Mouse (Mus musculus): Measurements from ENCODE around the gene Ubox5.

DNA sequence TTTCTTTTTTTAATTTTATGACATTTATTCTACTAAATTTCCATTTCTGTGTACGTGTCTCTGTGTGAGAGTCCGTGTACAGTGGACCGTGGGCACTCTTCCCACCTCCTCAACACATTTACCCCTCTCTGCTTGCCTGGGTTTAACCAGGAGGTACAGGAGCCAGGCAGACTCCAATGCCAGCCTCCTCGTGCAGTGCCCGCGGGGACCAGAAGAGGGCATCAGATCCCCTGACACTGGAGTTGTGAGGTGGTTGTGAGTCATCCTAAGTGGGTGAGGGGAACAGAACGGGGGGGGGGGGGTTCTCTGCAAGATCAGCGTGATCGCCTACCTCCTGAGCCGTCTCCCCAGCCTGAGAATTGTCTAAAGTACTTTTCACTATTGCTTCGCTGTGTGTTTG is 51.7 kb downstream of the Ubox5 start:
- TF ChIP-seq CTCF (IDR thresholded peaks at IDR 0.05) = peak; percentile 66
- no peak for TF ChIP-seq POLR2A (IDR thresholded peaks at IDR 0.05; ENCODE audit: insufficient read depth, low read depth, low read length)
- no peak for TF ChIP-seq EP300 (IDR thresholded peaks at IDR 0.05; ENCODE audit: insufficient read depth, low read depth, low read length)

Measured in heart, adult 2 months (tissue).